Mouse (Mus musculus) large intestine, adult 2 months (tissue): ENCODE measurements around the gene Dedd2. TPM values are rescaled to one million over a fixed set of nuclear protein-coding genes. Genes with fewer than 3 reads are reported as not detected.
A peak's percentile ranks its signal among the peaks of the same experiment; 100 is the strongest.

ENCODE experiments used
- DNase-seq: peaks from one replicate; pipeline ENCODE4 v3.0.0-alpha.2; 2012; ENCODE audit warnings: low read depth, low spot score
- WGBS: fragments of 180-500 bp; shearing (Covaris S2); methylation state at CpG from one replicate; pipeline ENCODE4 v1.1.7; 2018; 5-methylcytosine and 5-hydroxymethylcytosine counted together
- polyA plus RNA-seq: library from polyadenylated mRNA; depleted of rRNA; stranded (reverse); fragments of >200 nt; gene quantifications from 2 replicates; pipeline ENCODE4 v1.2.3, GENCODE M21; 2012

Gene Dedd2
- polyA plus RNA-seq, 1 experiment: 52.6 TPM

GRCm38 (mm10) chr7:25187662-25188650 lies 32.5 kb downstream of the Dedd2 start:
- WGBS: 27% methylated on average over 21 of the region's 21 CpGs
- peak; percentile 62 for DNase-seq

GRCm38 (mm10) chr7:25184091-25184490 lies 36.3 kb downstream of the Dedd2 start:
- no peak for DNase-seq
- 72% methylated on average over 6 of the region's 6 CpGs for WGBS

DNA sequence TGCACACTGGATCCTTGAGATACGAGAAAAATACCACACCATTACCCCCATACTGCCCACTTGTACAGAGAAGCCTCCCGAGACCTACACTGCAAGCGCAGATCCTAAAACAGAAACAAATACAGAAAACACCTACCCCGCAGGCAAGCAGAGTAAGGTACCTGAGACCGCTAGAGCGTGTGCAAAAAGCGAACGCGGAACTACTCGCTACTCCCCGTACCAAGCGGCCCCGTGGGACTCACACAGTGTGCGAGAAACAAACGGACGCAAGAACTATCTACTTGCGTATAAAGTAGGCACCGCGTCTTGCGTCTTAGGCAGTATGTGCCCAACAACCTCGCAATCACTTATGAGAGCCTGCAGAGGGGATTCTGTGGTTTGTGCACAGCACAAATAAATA lies 38.6 kb downstream of the Dedd2 start:
- 12% methylated on average over 21 of the region's 21 CpGs for WGBS
- DNase-seq: no peak

GRCm38 (mm10) chr7:25181331-25181790 lies 39.1 kb downstream of the Dedd2 start:
- DNase-seq: no peak
- 4% methylated on average over 15 of the region's 15 CpGs for WGBS

GRCm38 (mm10) chr7:25180512-25180911 lies 39.9 kb downstream of the Dedd2 start:
- WGBS: 16% methylated on average over 6 of the region's 6 CpGs
- no peak for DNase-seq

GRCm38 (mm10) chr7:25179606-25180161 lies 40.7 kb downstream of the Dedd2 start, which contains the start of gene Pou2f2:
Gene Pou2f2, minus strand, starts transcription at chr7:25179726.
- 1% methylated on average over 55 of the region's 56 CpGs for WGBS
- no peak for DNase-seq

- no peak for DNase-seq
- 3% methylated on average over 53 of the region's 56 CpGs for WGBS
These were observed 41.4 kb downstream of the Dedd2 start for GRCm38 (mm10) chr7:25178787-25179605.

DNA sequence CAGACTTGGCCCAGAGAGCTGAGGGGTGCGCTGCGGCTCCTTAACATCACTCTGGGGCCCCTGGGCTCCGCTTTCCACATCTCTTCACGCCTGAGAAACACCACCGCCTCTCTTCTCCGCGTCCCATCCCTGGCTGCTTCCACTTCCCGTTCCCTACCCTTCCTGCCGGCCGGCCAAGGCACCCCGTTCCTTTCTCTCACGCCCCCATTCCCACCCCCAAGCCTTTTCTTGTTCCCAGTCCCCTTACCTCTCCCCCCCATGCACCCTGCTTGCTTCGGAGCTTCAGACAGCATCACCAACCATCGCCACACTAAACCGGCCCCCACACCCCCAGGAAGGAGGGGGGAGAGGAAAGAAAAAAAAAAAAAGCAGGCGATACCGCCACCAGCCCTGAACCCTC lies 42.1 kb downstream of the Dedd2 start:
- 6% methylated on average over 17 of the region's 17 CpGs for WGBS
- DNase-seq: no peak

DNA sequence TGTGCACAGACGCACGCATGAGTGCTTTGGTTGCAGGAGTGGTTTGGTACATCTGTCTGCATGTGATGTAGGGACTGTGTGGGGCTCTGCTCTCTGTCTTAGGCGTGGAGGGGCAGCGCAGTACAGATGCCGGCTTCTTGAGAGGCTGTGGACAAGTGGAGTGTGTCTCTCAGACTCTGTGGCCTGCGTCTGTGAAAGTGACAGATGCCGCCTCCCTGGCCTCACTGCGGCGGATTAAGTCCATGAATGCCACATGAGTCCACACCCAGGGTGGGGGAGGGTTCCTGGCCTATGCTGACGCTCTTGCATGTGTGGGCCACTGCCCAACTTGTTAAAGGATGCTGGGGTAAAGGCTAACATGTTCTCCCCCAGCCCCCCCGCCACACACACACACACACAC lies 46.1 kb downstream of the Dedd2 start:
- DNase-seq: no peak
- WGBS: 55% methylated on average over 11 of the region's 11 CpGs

GRCm38 (mm10) chr7:25172669-25173068 lies 47.7 kb downstream of the Dedd2 start:
- WGBS: 51% methylated on average over 5 of the region's 5 CpGs
- DNase-seq: no peak

- WGBS: 19% methylated on average over 3 of the region's 3 CpGs
- DNase-seq: no peak
These were observed 49.8 kb downstream of the Dedd2 start for GRCm38 (mm10) chr7:25170583-25170982.

- no peak for DNase-seq
- WGBS: 68% methylated on average over 5 of the region's 5 CpGs
These were observed 54.3 kb downstream of the Dedd2 start for GRCm38 (mm10) chr7:25166106-25166505.

DNA sequence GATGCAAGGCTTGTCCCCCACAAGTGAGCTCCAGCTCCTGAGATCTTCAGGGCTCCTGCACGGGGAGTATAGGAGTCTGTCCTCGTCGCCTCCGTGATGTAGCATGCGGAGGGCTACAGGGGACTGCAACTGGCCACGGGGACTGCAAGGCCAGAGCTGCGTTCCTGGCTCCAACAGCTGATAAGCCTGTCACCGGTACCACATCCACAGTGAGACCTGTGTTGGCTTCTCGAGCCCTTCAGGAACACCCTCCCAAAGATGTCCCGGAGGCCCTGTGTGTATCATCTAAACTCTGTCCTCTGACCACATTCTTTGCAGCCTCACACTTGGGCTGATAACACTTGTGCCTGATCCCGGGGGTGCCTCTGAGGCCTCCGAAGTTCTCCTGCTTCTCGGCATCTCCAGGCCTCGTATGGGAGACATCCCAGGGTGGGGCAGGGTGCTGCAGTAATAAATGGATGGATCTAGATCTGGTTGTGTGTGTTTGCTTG lies 64.2 kb downstream of the Dedd2 start:
- 17% methylated on average over 14 of the region's 14 CpGs for WGBS
- no peak for DNase-seq

- WGBS: 12% methylated on average over 17 of the region's 17 CpGs
- no peak for DNase-seq
These were observed 64.8 kb downstream of the Dedd2 start for GRCm38 (mm10) chr7:25155469-25156157.

- no peak for DNase-seq
- 54% methylated on average over 4 of the region's 4 CpGs for WGBS
These were observed 65.8 kb downstream of the Dedd2 start for GRCm38 (mm10) chr7:25154648-25155047.

DNA sequence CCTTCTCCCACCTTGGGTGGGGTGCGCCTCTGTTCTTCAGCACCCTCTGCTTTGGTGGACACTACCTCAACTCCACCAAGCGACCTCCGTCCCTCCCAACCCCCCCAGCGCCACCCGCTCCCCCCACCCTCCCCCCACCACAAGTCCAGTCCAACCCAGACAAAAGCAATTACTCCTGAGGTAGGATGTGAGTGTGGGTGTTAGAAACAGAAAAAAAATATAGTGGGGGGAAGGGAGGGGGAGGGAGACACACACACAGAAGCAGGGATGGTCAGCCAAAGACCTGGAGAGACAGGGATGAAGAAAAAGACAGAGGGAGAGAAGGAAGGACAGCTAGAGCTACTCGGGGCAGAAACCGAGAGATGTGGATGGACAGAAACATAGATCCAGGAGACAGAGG lies 66.6 kb downstream of the Dedd2 start:
- DNase-seq: no peak
- WGBS: 26% methylated on average over 7 of the region's 7 CpGs

DNA sequence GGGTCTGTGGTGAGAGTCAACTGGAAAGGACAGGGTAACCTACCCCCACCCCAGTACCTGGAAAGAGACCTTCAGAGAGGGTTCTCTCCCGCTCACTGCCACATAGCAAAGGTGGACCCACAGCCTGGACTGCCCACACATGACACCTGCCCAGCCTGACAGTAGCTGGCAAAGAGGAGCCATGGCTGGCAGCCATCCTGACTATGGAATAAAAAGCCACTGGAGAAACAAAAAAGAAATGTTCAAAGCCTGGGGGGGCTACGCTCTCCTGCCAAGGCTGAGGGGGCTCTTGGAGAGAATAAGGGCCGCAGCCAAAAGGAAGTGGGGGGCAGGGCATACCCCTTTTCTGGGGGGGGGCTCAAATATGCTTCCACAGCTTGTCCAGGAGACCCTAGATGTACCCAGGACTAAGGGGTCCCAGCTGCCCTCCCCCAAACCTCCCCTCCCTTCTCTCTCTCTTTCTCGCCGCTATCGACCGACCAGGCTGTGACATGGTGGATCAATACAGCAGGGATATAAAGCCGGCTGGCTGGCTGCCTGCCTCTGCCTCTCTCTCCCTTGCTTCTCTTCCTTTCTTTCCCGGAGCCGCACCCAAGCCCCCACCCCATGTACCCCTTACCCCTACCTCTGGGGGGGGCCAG lies 68.4 kb downstream of the Dedd2 start:
- 47% methylated on average over 10 of the region's 10 CpGs for WGBS
- no peak for DNase-seq

DNA sequence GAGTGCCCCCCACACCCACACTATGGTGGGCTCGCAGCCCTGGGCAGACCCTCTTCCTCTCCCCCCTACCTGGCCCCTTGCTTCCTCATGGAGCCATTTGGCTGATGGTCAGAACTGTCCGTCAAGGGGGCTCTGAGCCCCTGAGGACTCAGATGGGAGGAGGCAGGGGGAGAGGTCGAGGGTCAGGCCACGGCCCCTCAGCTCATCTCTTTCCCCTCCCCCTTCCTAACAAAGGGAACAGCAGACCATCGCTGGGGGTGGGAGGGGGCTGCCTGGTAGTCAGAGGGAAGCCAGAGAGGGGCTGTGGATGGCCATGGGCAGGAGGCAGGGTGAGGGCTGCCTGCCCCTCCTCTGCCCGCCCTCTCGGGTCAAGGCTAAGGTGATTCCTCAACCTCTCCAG lies 69.4 kb downstream of the Dedd2 start:
- DNase-seq: no peak
- WGBS: 7% methylated on average over 7 of the region's 7 CpGs

DNA sequence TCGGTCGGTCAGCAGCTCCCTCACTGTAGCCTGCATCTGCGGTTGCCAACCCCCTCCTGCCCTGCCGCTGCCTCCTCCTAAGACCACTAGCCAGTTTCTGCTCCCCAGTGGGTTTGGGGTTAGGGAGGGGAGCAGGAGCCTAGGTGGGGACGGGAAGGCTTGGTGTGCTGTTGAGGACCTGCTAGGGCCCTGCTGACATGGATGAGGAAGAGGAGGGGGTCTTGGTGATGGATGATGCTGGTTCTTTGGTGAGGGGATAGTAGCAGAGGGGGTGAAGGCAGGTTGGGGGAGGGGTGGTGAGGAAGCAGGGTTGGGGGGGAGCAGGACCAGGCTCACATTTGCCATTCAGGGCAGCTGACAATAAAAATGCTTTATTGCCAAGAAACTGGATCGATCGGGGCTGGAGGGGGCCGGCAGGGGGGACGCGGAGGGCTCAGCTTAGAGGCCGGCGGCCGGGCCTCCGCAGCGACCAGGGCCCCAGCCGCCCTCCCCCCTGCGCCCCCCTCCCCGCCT lies 70.2 kb downstream of the Dedd2 start:
- 4% methylated on average over 16 of the region's 18 CpGs for WGBS
- no peak for DNase-seq
